Mouse (Mus musculus) bone marrow, adult 2 months (tissue): Measurements from ENCODE around the gene Zfp960. TPM values are rescaled to one million over a fixed set of nuclear protein-coding genes. Genes with fewer than 3 reads are reported as not detected.
"Not testable (repeated sequence)": the region's sequence is repeated elsewhere in the genome, so short reads cannot be mapped to it uniquely, and the experiment has no call there.

Source experiments
- H3K27ac ChIP-seq: fragments of 200-500 bp; 2 replicates; pipeline ENCODE4 v1.5.1; 2012; ENCODE audit warnings: low read depth, mild to moderate bottlenecking, control low read depth, inconsistent platforms, low read length; ENCODE audit not compliant: control insufficient read depth, poor library complexity, insufficient read depth
- H3K4me1 ChIP-seq: fragments of 200-500 bp; 2 replicates; pipeline ENCODE4 v1.6.1; 2011; ENCODE audit warnings: low read length; ENCODE audit not compliant: control insufficient read depth, insufficient read depth
- H3K4me3 ChIP-seq: fragments of 200-500 bp; replicated peaks from 2 replicates; pipeline ENCODE3; 2011; ENCODE audit warnings: mild to moderate bottlenecking, low read depth, low read length, control low read depth; ENCODE audit not compliant: control insufficient read depth
- WGBS: fragments of 180-500 bp; shearing (Covaris S2); methylation state at CpG from one replicate; pipeline ENCODE4 v1.1.7; 2018; 5-methylcytosine and 5-hydroxymethylcytosine counted together
- polyA plus RNA-seq: library from polyadenylated mRNA; stranded (reverse); fragments of >200 nt; gene quantifications from 2 replicates; pipeline ENCODE4 v1.2.4, GENCODE M21; 2011; ENCODE audit warnings: low replicate concordance; ENCODE audit not compliant: missing spikeins, insufficient read depth, insufficient read length

Gene Zfp960
- 1.4 and 1.7 TPM in 2 replicates for polyA plus RNA-seq

DNA sequence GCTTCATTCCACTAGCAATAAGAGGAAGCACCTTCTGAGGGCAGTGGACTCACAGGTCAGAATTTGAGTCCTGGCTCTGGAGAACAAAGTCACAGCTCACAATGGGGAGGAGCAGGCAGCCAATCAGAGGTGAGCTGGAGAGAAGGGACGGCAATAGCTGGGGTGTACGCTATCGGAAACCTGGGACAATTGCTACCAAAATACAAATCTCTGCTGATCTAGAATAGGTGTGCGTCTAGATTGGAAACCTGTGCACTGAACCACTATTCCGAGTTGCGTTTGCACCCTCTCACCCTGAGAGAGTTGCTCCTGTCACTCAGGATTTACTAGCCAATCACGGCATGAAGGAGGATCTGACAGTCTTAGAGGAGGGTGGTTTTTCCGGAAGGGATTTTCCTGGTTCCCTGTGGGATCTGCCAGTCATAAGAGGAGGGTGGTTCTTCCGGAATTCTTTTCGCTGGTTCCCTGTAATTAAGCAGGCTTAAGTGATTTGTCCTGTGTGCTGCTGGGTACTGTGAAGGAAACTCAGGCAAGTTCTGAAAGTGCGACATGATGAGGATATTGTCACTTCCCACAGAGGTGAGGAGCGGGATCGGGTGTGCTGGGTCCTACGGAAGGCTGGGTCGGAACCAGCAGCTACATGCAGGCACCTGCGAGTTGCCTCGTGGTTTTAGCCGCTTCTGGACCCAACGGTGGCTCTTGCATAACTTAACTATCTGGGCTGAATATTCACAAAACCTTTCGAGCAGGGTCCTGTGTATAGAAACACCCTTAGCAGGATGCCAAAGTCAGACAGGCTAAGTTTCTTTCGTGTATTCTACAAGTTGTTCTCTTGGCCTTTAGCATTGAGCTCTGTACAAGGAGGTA lies at the start of gene Zfp960:
Gene Zfp960, plus strand, starts transcription at position 486 of the 867 bp plus-strand sequence.
- H3K4me3 ChIP-seq, H3K27ac ChIP-seq, H3K4me1 ChIP-seq: not testable (repeated sequence)
- WGBS = 4% methylated on average over 18 of the region's 21 CpGs

GRCm38 (mm10) chr17:17018071-17018470 lies 45.8 kb upstream of the Zfp960 start:
- not testable (repeated sequence) for H3K4me3 ChIP-seq, H3K27ac ChIP-seq, H3K4me1 ChIP-seq
- 88% methylated on average over 2 of the region's 2 CpGs for WGBS

DNA sequence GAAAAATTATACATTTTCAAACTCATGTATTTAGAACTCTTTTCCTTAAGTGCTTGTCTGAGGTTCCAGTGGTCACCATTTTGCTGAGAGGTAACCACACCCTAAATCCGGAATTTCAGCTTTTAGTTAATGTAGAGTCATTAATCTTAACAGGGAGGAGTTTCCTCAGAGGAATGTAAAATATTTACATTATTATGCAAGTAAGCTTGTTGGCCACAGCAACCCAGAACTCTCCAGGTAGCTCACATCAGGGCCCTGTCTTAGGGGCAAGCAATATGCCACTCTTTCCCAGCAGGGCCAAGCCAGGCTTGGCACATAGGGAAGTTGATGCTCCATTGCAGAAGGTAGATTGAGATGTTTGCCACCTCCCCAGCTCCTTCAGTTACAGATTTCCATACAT lies 4.3 kb upstream of the Zfp960 start:
- WGBS = 55% methylated on average over 1 of the region's 1 CpGs
- not testable (repeated sequence) for H3K4me3 ChIP-seq, H3K4me1 ChIP-seq, H3K27ac ChIP-seq

GRCm38 (mm10) chr17:17120830-17121502 lies 57.1 kb downstream of the Zfp960 start, which contains the start of gene Zfp97:
Gene Zfp97, plus strand, starts transcription at chr17:17121415.
- not testable (repeated sequence) for H3K4me3 ChIP-seq, H3K27ac ChIP-seq, H3K4me1 ChIP-seq
- WGBS = no CpG with 5 or more reads among the region's 8 CpGs

Other genes with a start within 250 kb of the Zfp960 start
- gene Zfp97, start 57.3 kb downstream of the Zfp960 start, polyA plus RNA-seq = 4.1 TPM in 1 of 2 replicates, not detected in the other